Mouse (Mus musculus): ENCODE measurements around the gene Utp6. TPM values are rescaled to one million over a fixed set of nuclear protein-coding genes. Genes with fewer than 3 reads are reported as not detected.

Gene Utp6
- polyA plus RNA-seq, 1 experiment from 2014 or later: 49.7 TPM

- ChIA-PET CTCF (interaction anchor here (0.6 kb wide), 1 partner anchor 23 kb away, joined by 3 read pairs; no protein-coding TSS in a partner anchor), POLR2A (no interaction called here)
- TF ChIP-seq CTCF (IDR thresholded peaks at IDR 0.05): no peak
- H3K27me3 ChIP-seq: no peaks in the 10 kb centered on the region
- ATAC-seq (no peak), DNase-seq (ENCODE audit: low read depth, low spot score) (no peak)
- in situ Hi-C loops (cut with MboI; ENCODE audit: low pct_unique_long_range_greater_than_20kb): no loop called here
These were observed 19.1 kb downstream of the Utp6 start for GRCm38 (mm10) chr11:79943136-79943535.

- H3K27me3 ChIP-seq: no peaks in the 10 kb centered on the region
- ChIA-PET CTCF (interaction anchor here (1.4 kb wide), 1 partner anchor 16 kb away, joined by 8 read pairs; no protein-coding TSS in a partner anchor), POLR2A (interaction anchor here (0.8 kb wide), 1 partner anchor 10 kb away, joined by 3 read pairs; no protein-coding TSS in a partner anchor)
- no peak for ATAC-seq
- no peak for TF ChIP-seq CTCF (IDR thresholded peaks at IDR 0.05)
- no peak for DNase-seq (ENCODE audit: low read depth, low spot score)
- in situ Hi-C loops (cut with MboI; ENCODE audit: low pct_unique_long_range_greater_than_20kb): no loop called here
These were observed 26.4 kb downstream of the Utp6 start for GRCm38 (mm10) chr11:79935766-79936165.

GRCm38 (mm10) chr11:79922766-79923165, 39.4 kb downstream of the Utp6 start:
- TF ChIP-seq CTCF (IDR thresholded peaks at IDR 0.05): no peak
- in situ Hi-C loops (cut with MboI; ENCODE audit: low pct_unique_long_range_greater_than_20kb): loop anchor here (5.0 to 10.0 kb wide), 3 partner anchors 215 to 340 kb away; no protein-coding TSS in a partner anchor
- no peaks in the 10 kb centered on the region for H3K27me3 ChIP-seq
- POLR2A ChIA-PET: no interaction called here
- no peak for DNase-seq (ENCODE audit: low read depth, low spot score)
- CTCF ChIA-PET: interaction anchor here (0.9 to 1.4 kb wide), 2 partner anchors 184 to 218 kb away, joined by 3 to 4 read pairs; no protein-coding TSS in a partner anchor
- ATAC-seq: no peak

- ATAC-seq: no peak
- TF ChIP-seq CTCF (IDR thresholded peaks at IDR 0.05): no peak
- POLR2A ChIA-PET: no interaction called here
- CTCF ChIA-PET: interaction anchor here (0.9 kb wide), 1 partner anchor 184 kb away, joined by 3 read pairs; no protein-coding TSS in a partner anchor
- in situ Hi-C loops (cut with MboI; ENCODE audit: low pct_unique_long_range_greater_than_20kb): loop anchor here (5.0 to 10.0 kb wide), 3 partner anchors 215 to 340 kb away; no protein-coding TSS in a partner anchor
- no peaks in the 10 kb centered on the region for H3K27me3 ChIP-seq
- no peak for DNase-seq (ENCODE audit: low read depth, low spot score)
These were observed 40.0 kb downstream of the Utp6 start for GRCm38 (mm10) chr11:79922157-79922556.

- no peak for TF ChIP-seq CTCF (IDR thresholded peaks at IDR 0.05)
These were observed 41.6 kb downstream of the Utp6 start for GRCm38 (mm10) chr11:79920505-79921025.

GRCm38 (mm10) chr11:79919685-79920504, 42.3 kb downstream of the Utp6 start:
- ATAC-seq (peak; percentile 51), DNase-seq (ENCODE audit: low read depth, low spot score) (peak; percentile 47)
- in situ Hi-C loops (cut with MboI; ENCODE audit: low pct_unique_long_range_greater_than_20kb): loop anchor here (5.0 to 10.0 kb wide), 3 partner anchors 213 to 338 kb away; no protein-coding TSS in a partner anchor
- POLR2A ChIA-PET: interaction anchor here (0.5 kb wide), 1 partner anchor 204 kb away, joined by 7 read pairs; no protein-coding TSS in a partner anchor
- peak; percentile 98 for TF ChIP-seq CTCF (IDR thresholded peaks at IDR 0.05)
- H3K27me3 ChIP-seq: no peaks in the 10 kb centered on the region
- CTCF ChIA-PET: interaction anchor here (0.7 to 3.1 kb wide), 27 partner anchors 9 to 349 kb away, joined by 3 to 18 read pairs (median 4); partner anchors contain the start of gene Utp6

More at GRCm38 (mm10) chr11:79920505-79921025, 41.6 kb downstream of the Utp6 start:
- DNase-seq (ENCODE audit: low read depth, low spot score) (no peak), ATAC-seq (no peak)
- ChIA-PET POLR2A (no interaction called here), CTCF (interaction anchor here (0.7 to 3.1 kb wide), 19 partner anchors 9 to 350 kb away, joined by 3 to 18 read pairs (median 4); no protein-coding TSS in a partner anchor)
- no peaks in the 10 kb centered on the region for H3K27me3 ChIP-seq
- in situ Hi-C loops (cut with MboI; ENCODE audit: low pct_unique_long_range_greater_than_20kb): loop anchor here (5.0 to 10.0 kb wide), 3 partner anchors 213 to 338 kb away; no protein-coding TSS in a partner anchor

- ATAC-seq: no peak
These were observed 46.4 kb downstream of the Utp6 start for GRCm38 (mm10) chr11:79915696-79916349.

GRCm38 (mm10) chr11:79908600-79909483, 53.3 kb downstream of the Utp6 start:
- TF ChIP-seq CTCF (IDR thresholded peaks at IDR 0.05): no peak
- no peaks in the 10 kb centered on the region for H3K27me3 ChIP-seq
- peak; percentile 49 for DNase-seq (ENCODE audit: low read depth, low spot score)
- no peak for ATAC-seq
- in situ Hi-C loops (cut with MboI; ENCODE audit: low pct_unique_long_range_greater_than_20kb): no loop called here
- POLR2A ChIA-PET: no interaction called here
- CTCF ChIA-PET: no interaction called here

More at GRCm38 (mm10) chr11:79915696-79916349, 46.4 kb downstream of the Utp6 start:
- no peak for DNase-seq (ENCODE audit: low read depth, low spot score)
- in situ Hi-C loops (cut with MboI; ENCODE audit: low pct_unique_long_range_greater_than_20kb): no loop called here
- POLR2A ChIA-PET: no interaction called here
- H3K27me3 ChIP-seq: no peaks in the 10 kb centered on the region
- CTCF ChIA-PET: interaction anchor here (1.3 to 1.6 kb wide), 2 partner anchors 201 to 226 kb away, joined by 5 read pairs; no protein-coding TSS in a partner anchor
- no peak for TF ChIP-seq CTCF (IDR thresholded peaks at IDR 0.05)

- DNase-seq (ENCODE audit: low read depth, low spot score) (no peak), ATAC-seq (no peak)
- in situ Hi-C loops (cut with MboI; ENCODE audit: low pct_unique_long_range_greater_than_20kb): no loop called here
- no peaks in the 10 kb centered on the region for H3K27me3 ChIP-seq
- CTCF ChIA-PET: interaction anchor here (1.6 kb wide), 1 partner anchor 20 kb away, joined by 5 read pairs; no protein-coding TSS in a partner anchor
- TF ChIP-seq CTCF (IDR thresholded peaks at IDR 0.05): no peak
- POLR2A ChIA-PET: no interaction called here
These were observed 55.3 kb downstream of the Utp6 start for GRCm38 (mm10) chr11:79906920-79907319.

Data from Patski (cell line).